Mouse (Mus musculus) MEL (cell line): Measurements from ENCODE around the gene Fcrla. TPM values are rescaled to one million over a fixed set of nuclear protein-coding genes. Genes with fewer than 3 reads are reported as not detected.
A peak's percentile ranks its signal among the peaks of the same experiment; 100 is the strongest.

ENCODE experiments used
- DNase-seq: peaks from one replicate; pipeline ENCODE4 v3.0.0; 2011; ENCODE audit warnings: low read depth, low spot score
- H3K27ac ChIP-seq: 2 replicates; pipeline ENCODE4 v1.5.1; 2012; ENCODE audit warnings: low read depth, mild to moderate bottlenecking, control low read depth, low read length, moderate library complexity; ENCODE audit not compliant: control insufficient read depth
- H3K27me3 ChIP-seq, 2 experiments: fragments of 150-350 bp in 1 of 2; sonication (generic) in 1 of 2; 2 replicates each; pipeline ENCODE4 v1.6.1; 2012; ENCODE audit warnings: low read length in 2 of 2, mild to moderate bottlenecking in 2 of 2, improper control_type of control experiment in 1 of 2, moderate library complexity in 1 of 2; ENCODE audit not compliant: insufficient read depth in 2 of 2, control insufficient read depth in 1 of 2
- H3K36me3 ChIP-seq, 2 experiments: 2 replicates each; pipeline ENCODE4 v1.6.1; 2012 to 2014; ENCODE audit warnings: low read length in 2 of 2, improper control_type of control experiment in 1 of 2, inconsistent platforms in 1 of 2, mild to moderate bottlenecking in 1 of 2; ENCODE audit not compliant: insufficient read depth in 2 of 2, control insufficient read depth in 1 of 2
- H3K4me1 ChIP-seq, 2 experiments: fragments of 150-350 bp in 1 of 2; sonication (generic) in 1 of 2; 2 replicates each; pipeline ENCODE4 v1.6.1; 2012; ENCODE audit warnings: low read length in 2 of 2, improper control_type of control experiment in 1 of 2, mild to moderate bottlenecking in 1 of 2; ENCODE audit not compliant: insufficient read depth in 2 of 2, control insufficient read depth in 1 of 2
- H3K4me3 ChIP-seq, 2 experiments: fragments of 150-350 bp in 1 of 2; sonication (generic) in 1 of 2; 2 replicates each; pipeline ENCODE4 v1.5.1; 2012; ENCODE audit warnings: low read depth in 2 of 2, low read length in 2 of 2, mild to moderate bottlenecking in 2 of 2, moderate library complexity in 2 of 2, control low read depth in 1 of 2, improper control_type of control experiment in 1 of 2; ENCODE audit not compliant: control insufficient read depth in 1 of 2, insufficient read depth in 1 of 2
- H3K79me2 ChIP-seq: 2 replicates; pipeline ENCODE4 v1.6.1; 2012; ENCODE audit warnings: mild to moderate bottlenecking, low read length, moderate library complexity; ENCODE audit not compliant: control insufficient read depth, poor library complexity, insufficient read depth
- H3K9ac ChIP-seq: 2 replicates; pipeline ENCODE4 v1.6.1; 2012; ENCODE audit warnings: low read depth, mild to moderate bottlenecking, control low read depth, low read length, moderate library complexity; ENCODE audit not compliant: control insufficient read depth, poor library complexity, severe bottlenecking
- H3K9me3 ChIP-seq: fragments of 150-350 bp; sonication (generic); replicated peaks from 2 replicates; pipeline ENCODE4 v1.6.1; 2012; ENCODE audit warnings: mild to moderate bottlenecking, low read length, improper control_type of control experiment, moderate library complexity; ENCODE audit not compliant: insufficient read depth
- BHLHE40 ChIP-seq: IDR thresholded peaks from 2 replicates; pipeline ENCODE4 v1.6.1; 2012; ENCODE audit warnings: low read depth, mild to moderate bottlenecking, inconsistent platforms, low read length, improper control_type of control experiment, borderline replicate concordance
- CHD1 ChIP-seq: IDR thresholded peaks from 2 replicates; pipeline ENCODE4 v1.6.1; 2012; ENCODE audit warnings: low read depth, mild to moderate bottlenecking, inconsistent platforms, low read length, improper control_type of control experiment
- E2F4 ChIP-seq: IDR thresholded peaks from 2 replicates; pipeline ENCODE4 v1.6.1; 2011; ENCODE audit warnings: low read depth, low read length, improper control_type of control experiment, borderline replicate concordance
- ELF1 ChIP-seq: IDR thresholded peaks from 2 replicates; pipeline ENCODE4 v1.6.1; 2014; ENCODE audit warnings: low read depth, mild to moderate bottlenecking, inconsistent platforms, low read length, improper control_type of control experiment, moderate library complexity
- EP300 ChIP-seq, 2 experiments: IDR thresholded peaks; 2 replicates each; pipeline ENCODE4 v1.6.1; 2011; ENCODE audit warnings: improper control_type of control experiment in 2 of 2, low read length in 2 of 2, low read depth in 1 of 2, mild to moderate bottlenecking in 1 of 2
- ETS1 ChIP-seq: IDR thresholded peaks from 2 replicates; pipeline ENCODE4 v1.6.1; 2012; ENCODE audit warnings: low read depth, mild to moderate bottlenecking, inconsistent platforms, low read length, improper control_type of control experiment, moderate library complexity
- HCFC1 ChIP-seq: IDR thresholded peaks from 2 replicates; pipeline ENCODE4 v1.6.1; 2012; ENCODE audit warnings: low read depth, mild to moderate bottlenecking, inconsistent platforms, low read length, improper control_type of control experiment, moderate library complexity
- KAT2A ChIP-seq: conservative IDR thresholded peaks from 2 replicates; pipeline ENCODE4 v1.6.1; 2012; ENCODE audit warnings: low read depth, low read length, improper control_type of control experiment, inconsistent platforms
- MAFK ChIP-seq: IDR thresholded peaks from 2 replicates; pipeline ENCODE4 v1.6.1; 2011; ENCODE audit warnings: low read depth, mild to moderate bottlenecking, low read length, improper control_type of control experiment, borderline replicate concordance
- MAX ChIP-seq: IDR thresholded peaks from 2 replicates; pipeline ENCODE4 v1.6.1; 2011; ENCODE audit warnings: low read length, improper control_type of control experiment
- MAZ ChIP-seq: IDR thresholded peaks from 2 replicates; pipeline ENCODE4 v1.6.1; 2012; ENCODE audit warnings: low read depth, mild to moderate bottlenecking, inconsistent platforms, low read length, improper control_type of control experiment
- MEF2A ChIP-seq: IDR thresholded peaks from 2 replicates; pipeline ENCODE4 v1.6.1; 2014; ENCODE audit warnings: low read depth, mild to moderate bottlenecking, inconsistent platforms, low read length, improper control_type of control experiment; ENCODE audit not compliant: poor library complexity, insufficient replicate concordance, severe bottlenecking; ENCODE audit errors: extremely low read depth
- MXI1 ChIP-seq: IDR thresholded peaks from 2 replicates; pipeline ENCODE4 v1.6.1; 2011; ENCODE audit warnings: mild to moderate bottlenecking, low read depth, low read length, improper control_type of control experiment
- MYB ChIP-seq: IDR thresholded peaks from 2 replicates; pipeline ENCODE4 v1.6.1; 2011; ENCODE audit warnings: mild to moderate bottlenecking, low read depth, low read length, improper control_type of control experiment
- MYC ChIP-seq: IDR thresholded peaks from 2 replicates; pipeline ENCODE4 v1.6.1; 2011; ENCODE audit warnings: low read depth, mild to moderate bottlenecking, low read length, improper control_type of control experiment, moderate library complexity
- NELFE ChIP-seq: IDR thresholded peaks from 2 replicates; pipeline ENCODE4 v1.6.1; 2011; ENCODE audit warnings: low read depth, low read length, improper control_type of control experiment
- NRF1 ChIP-seq: IDR thresholded peaks from 2 replicates; pipeline ENCODE4 v1.6.1; 2014; ENCODE audit warnings: low read depth, mild to moderate bottlenecking, inconsistent platforms, low read length, improper control_type of control experiment, moderate library complexity; ENCODE audit not compliant: poor library complexity, insufficient read depth, severe bottlenecking
- POLR2A ChIP-seq, 2 experiments: IDR thresholded peaks; 2 replicates each; pipeline ENCODE4 v1.6.1; 2011 to 2012; ENCODE audit warnings: low read length in 2 of 2, mild to moderate bottlenecking in 2 of 2, control low read depth in 1 of 2, improper control_type of control experiment in 1 of 2, low read depth in 1 of 2, moderate library complexity in 1 of 2; ENCODE audit not compliant: control insufficient read depth in 1 of 2, insufficient read depth in 1 of 2, poor library complexity in 1 of 2
- SIN3A ChIP-seq: IDR thresholded peaks from 2 replicates; pipeline ENCODE4 v1.6.1; 2012; ENCODE audit warnings: low read length, improper control_type of control experiment, inconsistent platforms
- TBP ChIP-seq: IDR thresholded peaks from 2 replicates; pipeline ENCODE4 v1.8.0; 2011; ENCODE audit warnings: low read depth, low read length, improper control_type of control experiment
- TCF12 ChIP-seq: IDR thresholded peaks from 2 replicates; pipeline ENCODE4 v1.6.1; 2014; ENCODE audit warnings: low read depth, mild to moderate bottlenecking, inconsistent platforms, low read length, improper control_type of control experiment, moderate library complexity
- UBTF ChIP-seq: IDR thresholded peaks from 2 replicates; pipeline ENCODE4 v1.6.1; 2012; ENCODE audit warnings: low read depth, mild to moderate bottlenecking, inconsistent platforms, low read length, improper control_type of control experiment, moderate library complexity, borderline replicate concordance; ENCODE audit not compliant: insufficient read depth
- USF2 ChIP-seq, 2 experiments: IDR thresholded peaks; 2 replicates each; pipeline ENCODE4 v1.6.1; 2011 to 2012; ENCODE audit warnings: improper control_type of control experiment in 2 of 2, low read length in 2 of 2, borderline replicate concordance in 1 of 2, inconsistent platforms in 1 of 2, low read depth in 1 of 2, mild to moderate bottlenecking in 1 of 2; ENCODE audit not compliant: insufficient read depth in 1 of 2
- ZC3H11A ChIP-seq: IDR thresholded peaks from 2 replicates; pipeline ENCODE4 v1.6.1; 2012; ENCODE audit warnings: low read depth, mild to moderate bottlenecking, inconsistent platforms, low read length, improper control_type of control experiment
- ZKSCAN1 ChIP-seq: IDR thresholded peaks from 2 replicates; pipeline ENCODE4 v1.6.1; 2012; ENCODE audit warnings: low read depth, mild to moderate bottlenecking, inconsistent platforms, low read length, improper control_type of control experiment, moderate library complexity
- ZMIZ1 ChIP-seq: IDR thresholded peaks from 2 replicates; pipeline ENCODE4 v1.6.1; 2012; ENCODE audit warnings: low read depth, mild to moderate bottlenecking, inconsistent platforms, low read length, improper control_type of control experiment, moderate library complexity
- polyA plus RNA-seq, 2 experiments: library from polyadenylated mRNA; stranded (reverse) in 1 of 2; unstranded in 1 of 2; fragments of >175 nt in 1 of 2; fragments of >200 nt in 1 of 2; gene quantifications; 2 replicates each; pipeline versions ENCODE4 v1.2.1 to v1.2.4; 2012; ENCODE audit warnings: low replicate concordance in 2 of 2, low read depth in 1 of 2; ENCODE audit not compliant: insufficient read length in 2 of 2, insufficient read depth in 1 of 2, missing spikeins in 1 of 2
- total RNA-seq: library from RNA; depleted of rRNA; stranded (reverse); fragments of 300-350 nt; gene quantifications from 2 replicates; pipeline ENCODE4 v1.2.3, GENCODE M21; 2012

Fcrla gene
- total and polyA plus RNA-seq, 3 experiments = 0.12 to 0.18 TPM; not detected in 1

GRCm38 (mm10) chr1:170868905-170869283 lies 58.5 kb downstream of the Fcrla start:
- no peak for DNase-seq
- peak overlapping the region; percentile 58 for H3K27ac ChIP-seq
- no peaks in the 10 kb centered on the region for H3K27me3 ChIP-seq
- H3K79me2 ChIP-seq = peaks cover 25% of the 10 kb centered on the region
- H3K4me1 ChIP-seq = peaks cover 0 to 9% of the 10 kb centered on the region in 2 experiments; a peak in 1 of 4 replicates
- peak overlapping the region; percentile 94 for H3K9ac ChIP-seq
- peaks cover 0 to 23% of the 10 kb centered on the region in 2 experiments; a peak in 2 of 4 replicates for H3K36me3 ChIP-seq
- no peaks in the 10 kb centered on the region for H3K9me3 ChIP-seq
- H3K4me3 ChIP-seq = peak overlapping the region; percentile 63 to 87
- TF ChIP-seq HCFC1 = no peak
- TF ChIP-seq MAX = no peak
- TF ChIP-seq NELFE = no peak
- no peak for TF ChIP-seq MXI1
- no peak for TF ChIP-seq UBTF
- TF ChIP-seq, all 39 proteins: peak for 0

- peak; percentile 91 for DNase-seq
- Histone ChIP-seq H3K36me3 (peaks cover 0 to 29% of the 10 kb centered on the region in 2 experiments; a peak in 2 of 4 replicates), H3K79me2 (peaks cover 28% of the 10 kb centered on the region), H3K4me1 (peaks cover 0 to 14% of the 10 kb centered on the region in 2 experiments; a peak in 2 of 4 replicates), H3K4me3 (peak overlapping the region; percentile 63 to 87), H3K27me3 (no peaks in the 10 kb centered on the region), H3K27ac (peak overlapping the region; percentile 83), H3K9ac (peak overlapping the region; percentile 94), H3K9me3 (no peaks in the 10 kb centered on the region)
- no peak for TF ChIP-seq UBTF
- TF ChIP-seq ZC3H11A = peak; percentile 38; the same call in 1 of the 2 replicates
- no peak for TF ChIP-seq ZMIZ1
- peak; percentile 98 for TF ChIP-seq MXI1
- TF ChIP-seq E2F4 = no peak
- TF ChIP-seq TBP = peak; percentile 68
- TF ChIP-seq MAZ = no peak
- no peak for TF ChIP-seq USF2 (IDR thresholded peaks at IDR 0.05; ENCODE audit: borderline replicate concordance in 1 of 2, insufficient read depth in 1 of 2, low read depth in 1 of 2, low read length in 2 of 2)
- TF ChIP-seq CHD1 = peak; percentile 93; the same call in 1 of the 2 replicates
- peak; percentile 61; the same call in 1 of the 2 replicates for TF ChIP-seq TCF12
- TF ChIP-seq NRF1 = no peak
- TF ChIP-seq MEF2A = no peak
- TF ChIP-seq ZKSCAN1 = no peak
- no peak for TF ChIP-seq MYB
- peak; percentile 37 for TF ChIP-seq NELFE
- peak in 1 of 2 experiments; percentile 45; a peak in 1 of 4 replicates for TF ChIP-seq POLR2A (IDR thresholded peaks at IDR 0.05; ENCODE audit: control insufficient read depth in 1 of 2, insufficient read depth in 1 of 2, low read depth in 1 of 2, low read length in 2 of 2, poor library complexity in 1 of 2)
- TF ChIP-seq BHLHE40 = peak; percentile 62; the same call in 1 of the 2 replicates
- peak; percentile 58; the same call in 1 of the 2 replicates for TF ChIP-seq KAT2A
- TF ChIP-seq ELF1 = peak; percentile 54
- peak; percentile 88 for TF ChIP-seq HCFC1
- TF ChIP-seq MAFK = 0 out of 2 replicates have a peak, but pooled peaks have one; percentile 5
- TF ChIP-seq EP300 (IDR thresholded peaks at IDR 0.05; ENCODE audit: low read depth in 1 of 2, low read length in 2 of 2) = peak in 1 of 2 experiments; percentile 48; a peak in 2 of 4 replicates
- TF ChIP-seq ETS1 = peak; percentile 81
- peak; percentile 97 for TF ChIP-seq MYC
- peak; percentile 95 for TF ChIP-seq MAX
- peak; percentile 100 for TF ChIP-seq SIN3A
Measured at GRCm38 (mm10) chr1:170868107-170868904, 59.1 kb downstream of the Fcrla start.
